Mouse (Mus musculus) liver, embryonic 12.5 days (tissue): ENCODE results near the gene Pth. TPM values are rescaled to one million over a fixed set of nuclear protein-coding genes. Genes with fewer than 3 reads are reported as not detected.

Source experiments
- ATAC-seq: fragments of 200-750 bp; cut with Nextera tagmentation; 2 replicates; pipeline ENCODE4 v1.8.0; 2017; ENCODE audit warnings: moderate number of reproducible peaks, mild to moderate bottlenecking, moderate library complexity
- H3K27ac ChIP-seq: fragments of 300-500 bp; sonication (generic); 2 replicates; pipeline ENCODE4 v1.5.1; 2016; ENCODE audit warnings: mild to moderate bottlenecking
- H3K27me3 ChIP-seq: fragments of 300-500 bp; sonication (generic); replicated peaks from 2 replicates; pipeline ENCODE4 v1.6.1; 2016; ENCODE audit warnings: mild to moderate bottlenecking, moderate library complexity
- H3K36me3 ChIP-seq: fragments of 300-500 bp; sonication (generic); 2 replicates; pipeline ENCODE4 v1.6.1; 2016; ENCODE audit warnings: mild to moderate bottlenecking, moderate library complexity
- H3K4me1 ChIP-seq: fragments of 300-500 bp; sonication (generic); 2 replicates; pipeline ENCODE4 v1.6.1; 2016
- H3K4me2 ChIP-seq: fragments of 300-500 bp; sonication (generic); 2 replicates; pipeline ENCODE4 v1.6.1; 2016; ENCODE audit warnings: mild to moderate bottlenecking, moderate library complexity
- H3K4me3 ChIP-seq: fragments of 300-500 bp; sonication (generic); 2 replicates; pipeline ENCODE4 v1.5.1; 2016; ENCODE audit warnings: mild to moderate bottlenecking, moderate library complexity
- H3K9ac ChIP-seq: fragments of 300-500 bp; sonication (generic); 2 replicates; pipeline ENCODE4 v1.6.1; 2016; ENCODE audit warnings: mild to moderate bottlenecking, moderate library complexity
- H3K9me3 ChIP-seq: fragments of 300-500 bp; sonication (generic); replicated peaks from 2 replicates; pipeline ENCODE4 v1.6.1; 2016; ENCODE audit warnings: mild to moderate bottlenecking, moderate library complexity
- WGBS: fragments of 180-500 bp; shearing (Covaris S2); methylation state at CpG from one replicate; pipeline ENCODE4 v1.1.7; 2016; ENCODE audit not compliant: insufficient replicate concordance; 5-methylcytosine and 5-hydroxymethylcytosine counted together
- polyA plus RNA-seq: library from polyadenylated mRNA; unstranded; fragments of >200 nt; fragmentation: Nextera tagmentation; extraction: Ambion mirVana; gene quantifications from 2 replicates; pipeline ENCODE4 v1.2.1, GENCODE M21; 2016

Pth gene
- polyA plus RNA-seq = not detected in 2 replicates

- ATAC-seq = no peak
- whole genome bisulfite sequencing = 62% methylated on average over 2 of the region's 2 CpGs
Measured at GRCm38 (mm10) chr7:113388470-113388869, at the start of gene Pth. Gene Pth (minus strand): TSS chr7:113388570.

GRCm38 (mm10) chr7:113436312-113436711 is 47.9 kb upstream of the Pth start:
- Histone ChIP-seq H3K36me3 (no peaks in the 10 kb centered on the region), H3K4me2 (no peak overlapping the region), H3K27me3 (no peaks in the 10 kb centered on the region), H3K9ac (no peak overlapping the region), H3K4me3 (no peak overlapping the region), H3K9me3 (no peaks in the 10 kb centered on the region), H3K27ac (no peak overlapping the region), H3K4me1 (no peaks in the 10 kb centered on the region)
- no peak for ATAC-seq
- WGBS = 24% methylated on average over 10 of the region's 10 CpGs

More at GRCm38 (mm10) chr7:113388470-113388869, at the start of gene Pth:
- H3K27ac ChIP-seq = no peak within 1 kb of the TSS
- H3K9me3 ChIP-seq = no peaks in the 10 kb centered on the region
- H3K4me3 ChIP-seq = no peak within 1 kb of the TSS
- H3K27me3 ChIP-seq = no peaks in the 10 kb centered on the region
- H3K4me2 ChIP-seq = no peak within 1 kb of the TSS
- no peaks in the 10 kb centered on the region for H3K36me3 ChIP-seq
- H3K4me1 ChIP-seq = peaks cover 4% of the 10 kb centered on the region; the same call in 1 of the 2 replicates
- H3K9ac ChIP-seq = no peak within 1 kb of the TSS

GRCm38 (mm10) chr7:113434286-113434685 is 45.9 kb upstream of the Pth start:
- ATAC-seq = no peak

GRCm38 (mm10) chr7:113433451-113433850 is 45.1 kb upstream of the Pth start:
- no peak for ATAC-seq
- Histone ChIP-seq H3K9me3 (no peaks in the 10 kb centered on the region), H3K36me3 (no peaks in the 10 kb centered on the region), H3K27ac (no peak overlapping the region), H3K27me3 (no peaks in the 10 kb centered on the region), H3K4me3 (no peak overlapping the region), H3K9ac (no peak overlapping the region), H3K4me2 (no peak overlapping the region), H3K4me1 (no peaks in the 10 kb centered on the region)
- WGBS = 70% methylated on average over 3 of the region's 3 CpGs

More at GRCm38 (mm10) chr7:113434286-113434685, 45.9 kb upstream of the Pth start:
- Histone ChIP-seq H3K4me1 (no peaks in the 10 kb centered on the region), H3K9ac (no peak overlapping the region), H3K36me3 (no peaks in the 10 kb centered on the region), H3K9me3 (no peaks in the 10 kb centered on the region), H3K27ac (no peak overlapping the region), H3K27me3 (no peaks in the 10 kb centered on the region), H3K4me3 (no peak overlapping the region), H3K4me2 (no peak overlapping the region)
- 14% methylated on average over 4 of the region's 4 CpGs for WGBS

GRCm38 (mm10) chr7:113432891-113433290 is 44.5 kb upstream of the Pth start:
- no peak for ATAC-seq
- Histone ChIP-seq H3K27me3 (no peaks in the 10 kb centered on the region), H3K4me2 (no peak overlapping the region), H3K9ac (no peak overlapping the region), H3K9me3 (no peaks in the 10 kb centered on the region), H3K27ac (no peak overlapping the region), H3K4me1 (no peaks in the 10 kb centered on the region), H3K4me3 (no peak overlapping the region), H3K36me3 (no peaks in the 10 kb centered on the region)
- 59% methylated on average over 4 of the region's 4 CpGs for WGBS

- Histone ChIP-seq H3K27me3 (no peaks in the 10 kb centered on the region), H3K9me3 (no peaks in the 10 kb centered on the region), H3K36me3 (no peaks in the 10 kb centered on the region), H3K4me2 (no peak overlapping the region), H3K4me3 (no peak overlapping the region), H3K9ac (no peak overlapping the region), H3K4me1 (peaks cover 14% of the 10 kb centered on the region), H3K27ac (no peak overlapping the region)
- no peak for ATAC-seq
- 73% methylated on average over 1 of the region's 1 CpGs for WGBS
Measured at GRCm38 (mm10) chr7:113420771-113421170, 32.4 kb upstream of the Pth start.

- H3K27me3 ChIP-seq = no peaks in the 10 kb centered on the region
- no peaks in the 10 kb centered on the region for H3K9me3 ChIP-seq
- H3K4me2 ChIP-seq = peak overlapping the region; percentile 37
- H3K9ac ChIP-seq = no peak overlapping the region
- H3K27ac ChIP-seq = no peak overlapping the region
- no peaks in the 10 kb centered on the region for H3K36me3 ChIP-seq
- 2% methylated on average over 4 of the region's 4 CpGs for WGBS
- peaks cover 14% of the 10 kb centered on the region for H3K4me1 ChIP-seq
- peak; percentile 92 for ATAC-seq
- no peak overlapping the region for H3K4me3 ChIP-seq
Measured at GRCm38 (mm10) chr7:113419070-113419782, 30.9 kb upstream of the Pth start.

GRCm38 (mm10) chr7:113416536-113416935 is 28.2 kb upstream of the Pth start:
- WGBS = 69% methylated on average over 1 of the region's 1 CpGs

GRCm38 (mm10) chr7:113415256-113415655 is 26.9 kb upstream of the Pth start:
- Histone ChIP-seq H3K4me1 (peaks cover 14% of the 10 kb centered on the region), H3K27me3 (no peaks in the 10 kb centered on the region), H3K4me3 (no peak overlapping the region), H3K27ac (no peak overlapping the region), H3K4me2 (no peak overlapping the region), H3K9me3 (no peaks in the 10 kb centered on the region), H3K36me3 (no peaks in the 10 kb centered on the region), H3K9ac (no peak overlapping the region)
- 76% methylated on average over 3 of the region's 3 CpGs for WGBS
- no peak for ATAC-seq

More at GRCm38 (mm10) chr7:113416536-113416935, 28.2 kb upstream of the Pth start:
- ATAC-seq = no peak
- no peak overlapping the region for H3K4me3 ChIP-seq
- no peak overlapping the region for H3K9ac ChIP-seq
- H3K27ac ChIP-seq = no peak overlapping the region
- no peaks in the 10 kb centered on the region for H3K9me3 ChIP-seq
- no peak overlapping the region for H3K4me2 ChIP-seq
- H3K27me3 ChIP-seq = no peaks in the 10 kb centered on the region
- peaks cover 14% of the 10 kb centered on the region for H3K4me1 ChIP-seq
- no peaks in the 10 kb centered on the region for H3K36me3 ChIP-seq

- no peaks in the 10 kb centered on the region for H3K36me3 ChIP-seq
- no peak overlapping the region for H3K27ac ChIP-seq
- H3K27me3 ChIP-seq = no peaks in the 10 kb centered on the region; the same call in 1 of the 2 replicates
- H3K4me1 ChIP-seq = no peaks in the 10 kb centered on the region
- 36% methylated on average over 5 of the region's 5 CpGs for WGBS
- H3K4me2 ChIP-seq = no peak overlapping the region
- H3K9ac ChIP-seq = no peak overlapping the region
- H3K9me3 ChIP-seq = no peaks in the 10 kb centered on the region
- no peak for ATAC-seq
- no peak overlapping the region for H3K4me3 ChIP-seq
Measured at GRCm38 (mm10) chr7:113408712-113409111, 20.3 kb upstream of the Pth start.

GRCm38 (mm10) chr7:113398083-113398482 is 9.7 kb upstream of the Pth start:
- Histone ChIP-seq H3K27ac (no peak overlapping the region), H3K4me3 (no peak overlapping the region), H3K9ac (no peak overlapping the region), H3K36me3 (no peaks in the 10 kb centered on the region), H3K4me1 (no peaks in the 10 kb centered on the region), H3K4me2 (no peak overlapping the region), H3K9me3 (no peaks in the 10 kb centered on the region), H3K27me3 (no peaks in the 10 kb centered on the region)
- no peak for ATAC-seq

- WGBS = 63% methylated on average over 4 of the region's 4 CpGs
- no peak overlapping the region for H3K9ac ChIP-seq
- H3K4me2 ChIP-seq = no peak overlapping the region
- H3K9me3 ChIP-seq = no peaks in the 10 kb centered on the region
- H3K36me3 ChIP-seq = no peaks in the 10 kb centered on the region
- H3K4me1 ChIP-seq = peaks cover 3% of the 10 kb centered on the region; the same call in 1 of the 2 replicates
- ATAC-seq = no peak
- H3K27ac ChIP-seq = no peak overlapping the region
- no peaks in the 10 kb centered on the region for H3K27me3 ChIP-seq
- no peak overlapping the region for H3K4me3 ChIP-seq
Measured at GRCm38 (mm10) chr7:113396661-113397060, 8.3 kb upstream of the Pth start.

GRCm38 (mm10) chr7:113391619-113392018 is 3.2 kb upstream of the Pth start:
- H3K27me3 ChIP-seq = no peaks in the 10 kb centered on the region
- peak; percentile 65 for ATAC-seq
- H3K4me3 ChIP-seq = no peak overlapping the region
- no peak overlapping the region for H3K9ac ChIP-seq
- 46% methylated on average over 2 of the region's 2 CpGs for WGBS
- H3K36me3 ChIP-seq = no peaks in the 10 kb centered on the region
- no peaks in the 10 kb centered on the region for H3K9me3 ChIP-seq
- H3K4me1 ChIP-seq = peaks cover 4% of the 10 kb centered on the region; the same call in 1 of the 2 replicates
- no peak overlapping the region for H3K4me2 ChIP-seq
- H3K27ac ChIP-seq = no peak overlapping the region
